Mouse (Mus musculus) lung, adult 2 months (tissue): Measurements from ENCODE around the gene Eed.

Experiments used
- CTCF ChIP-seq: fragments of 200-500 bp; IDR thresholded peaks from 2 replicates; pipeline ENCODE4 v1.5.1; 2011; ENCODE audit warnings: mild to moderate bottlenecking, low read length, control low read depth; ENCODE audit not compliant: insufficient read depth
- POLR2A ChIP-seq: fragments of 200-500 bp; IDR thresholded peaks from 2 replicates; pipeline ENCODE4 v1.6.1; 2011; ENCODE audit warnings: low read depth, mild to moderate bottlenecking, control low read depth, low read length, borderline replicate concordance; ENCODE audit errors: extremely low read depth

- TF ChIP-seq POLR2A, result no peak
- no peak for TF ChIP-seq CTCF
Observed at GRCm38 (mm10) chr7:90028888-90029547, 48.2 kb upstream of the Eed start.
